Mouse (Mus musculus): ENCODE measurements around the gene Srebf1. TPM values are rescaled to one million over a fixed set of nuclear protein-coding genes. Genes with fewer than 3 reads are reported as not detected.

Srebf1 gene
- polyA plus RNA-seq, 1 experiment from 2014 or later = 44.2 TPM

- Histone ChIP-seq H3K9ac (replicated peaks) (no peak overlapping the region), H3K9me3 (replicated peaks) (no peaks in the 10 kb centered on the region), H3K27me3 (replicated peaks) (no peaks in the 10 kb centered on the region), H3K4me2 (no peak overlapping the region), H3K4me3 (replicated peaks) (no peak overlapping the region), H3K27ac (replicated peaks) (0 out of 2 replicates have a peak overlapping the region, but pooled peaks have one; percentile 11), H3K4me1 (peaks cover 77% of the 10 kb centered on the region), H3K36me3 (peaks cover 6% of the 10 kb centered on the region; the same call in 1 of the 2 replicates)
- no peak for ATAC-seq (ENCODE audit: low FRiP score)
- 80% methylated on average over 4 of the region's 4 CpGs for WGBS
Measured at GRCm38 (mm10) chr11:60158271-60158670, 64.1 kb downstream of the Srebf1 start.

- no peak overlapping the region for H3K9ac ChIP-seq (replicated peaks)
- no peak overlapping the region for H3K4me2 ChIP-seq
- H3K27me3 ChIP-seq (replicated peaks) = no peaks in the 10 kb centered on the region
- peak overlapping the region; percentile 58 for H3K27ac ChIP-seq (replicated peaks)
- ATAC-seq (ENCODE audit: low FRiP score) = no peak
- peaks cover 57% of the 10 kb centered on the region for H3K4me1 ChIP-seq
- 70% methylated on average over 5 of the region's 5 CpGs for WGBS
- peaks cover 6% of the 10 kb centered on the region; the same call in 1 of the 2 replicates for H3K36me3 ChIP-seq
- H3K9me3 ChIP-seq (replicated peaks) = no peaks in the 10 kb centered on the region
- no peak overlapping the region for H3K4me3 ChIP-seq (replicated peaks)
Measured at GRCm38 (mm10) chr11:60155690-60156089, 66.7 kb downstream of the Srebf1 start.

GRCm38 (mm10) chr11:60153936-60154335 lies 68.4 kb downstream of the Srebf1 start:
- Histone ChIP-seq H3K4me1 (peaks cover 57% of the 10 kb centered on the region), H3K9ac (replicated peaks) (no peak overlapping the region), H3K4me3 (replicated peaks) (no peak overlapping the region), H3K27ac (replicated peaks) (no peak overlapping the region), H3K9me3 (replicated peaks) (no peaks in the 10 kb centered on the region), H3K36me3 (peaks cover 4% of the 10 kb centered on the region; the same call in 1 of the 2 replicates), H3K4me2 (no peak overlapping the region), H3K27me3 (replicated peaks) (no peaks in the 10 kb centered on the region)
- WGBS = 96% methylated on average over 3 of the region's 3 CpGs
- ATAC-seq (ENCODE audit: low FRiP score) = no peak

GRCm38 (mm10) chr11:60152339-60152738 lies 70.0 kb downstream of the Srebf1 start:
- Histone ChIP-seq H3K27me3 (replicated peaks) (no peaks in the 10 kb centered on the region), H3K9me3 (replicated peaks) (no peaks in the 10 kb centered on the region), H3K36me3 (peaks cover 6% of the 10 kb centered on the region), H3K4me1 (peaks cover 60% of the 10 kb centered on the region), H3K9ac (replicated peaks) (no peak overlapping the region), H3K4me2 (no peak overlapping the region), H3K27ac (replicated peaks) (no peak overlapping the region), H3K4me3 (replicated peaks) (no peak overlapping the region)
- no peak for ATAC-seq (ENCODE audit: low FRiP score)
- WGBS = 95% methylated on average over 1 of the region's 1 CpGs

GRCm38 (mm10) chr11:60150677-60151076 lies 71.7 kb downstream of the Srebf1 start:
- no peak overlapping the region for H3K9ac ChIP-seq (replicated peaks)
- H3K4me2 ChIP-seq = no peak overlapping the region
- H3K4me3 ChIP-seq (replicated peaks) = no peak overlapping the region
- H3K9me3 ChIP-seq (replicated peaks) = no peaks in the 10 kb centered on the region
- H3K4me1 ChIP-seq = peaks cover 74% of the 10 kb centered on the region
- peaks cover 19% of the 10 kb centered on the region for H3K36me3 ChIP-seq
- no peak for ATAC-seq (ENCODE audit: low FRiP score)
- H3K27me3 ChIP-seq (replicated peaks) = no peaks in the 10 kb centered on the region
- 73% methylated on average over 3 of the region's 3 CpGs for WGBS
- no peak overlapping the region for H3K27ac ChIP-seq (replicated peaks)

Small RNA genes lying within 50 kb of the gene (microRNA-seq; reads per million reads assigned to microRNA genes)
- gene Mir6921 (1.0 reads per million), gene Mir6922 (not detected)

Other genes starting within 250 kb of the Srebf1 start
- gene Pemt, start 176.1 kb downstream of the Srebf1 start, polyA plus RNA-seq (2015; fragmentation: Nextera tagmentation; extraction: Ambion mirVana) = 8.5 and 9.0 TPM in 2 replicates
- 26.5 and 27.4 TPM in 2 replicates for gene Rai1, start 117.6 kb downstream of the Srebf1 start, polyA plus RNA-seq (2015; fragmentation: Nextera tagmentation; extraction: Ambion mirVana)
- gene Tom1l2, start 130.3 kb upstream of the Srebf1 start, polyA plus RNA-seq (2015; fragmentation: Nextera tagmentation; extraction: Ambion mirVana) = 66.3 and 68.9 TPM in 2 replicates
- 5.3 and 6.2 TPM in 2 replicates for gene Drc3, start 130.7 kb upstream of the Srebf1 start, polyA plus RNA-seq (2015; fragmentation: Nextera tagmentation; extraction: Ambion mirVana)
- 22.5 and 24.2 TPM in 2 replicates for gene Gid4, start 194.6 kb upstream of the Srebf1 start, polyA plus RNA-seq (2015; fragmentation: Nextera tagmentation; extraction: Ambion mirVana)
- 45.7 and 48.6 TPM in 2 replicates for gene Atpaf2, start 195.9 kb upstream of the Srebf1 start, polyA plus RNA-seq (2015; fragmentation: Nextera tagmentation; extraction: Ambion mirVana)
- gene Drg2, start 232.0 kb upstream of the Srebf1 start, polyA plus RNA-seq (2015; fragmentation: Nextera tagmentation; extraction: Ambion mirVana) = 94.6 and 98.5 TPM in 2 replicates
- gene Myo15, start 246.8 kb upstream of the Srebf1 start, polyA plus RNA-seq (2015; fragmentation: Nextera tagmentation; extraction: Ambion mirVana) = 0.28 TPM in 2 replicates

All from neural tube, embryonic 15.5 days (tissue).